In genomic region chr2:93361454-93361853, GRCm38 (mm10) we compare ENCODE assay signal across 13 mouse cellular contexts. TPM values are rescaled to one million over a fixed set of nuclear protein-coding genes. Genes with fewer than 3 reads are reported as not detected.
DNase-seq lines count a peak whose midpoint lies in the region; ATAC-seq and TF ChIP-seq lines count a peak whose summit lies in the region.
"Had no signal": no experiment of that assay in that cellular context is flagged by ENCODE, and none has a peak within 500 bp of the region (broad histone marks: within the 10 kb centered on the region; RNA-seq: fewer than 3 reads in every experiment).

No protein-coding gene starts in this region.

- no peaks in the 10 kb centered on the region for H3K27me3 ChIP-seq in liver, postnatal 0 days (ENCODE audit: insufficient read depth, low read length)
- H3K27me3 ChIP-seq in limb, embryonic 10.5 days (ENCODE audit: low read depth, poor library complexity, severe bottlenecking): no peaks in the 10 kb centered on the region
- H3K27me3 ChIP-seq in stomach, postnatal 0 days (ENCODE audit: control insufficient read depth, insufficient read depth, low read length): no peaks in the 10 kb centered on the region
- H3K27me3 ChIP-seq: heart, embryonic 13.5 days; hindbrain, embryonic 12.5 days had no signal

- no peaks in the 10 kb centered on the region for H3K9me3 ChIP-seq in liver, postnatal 0 days (ENCODE audit: low read length)
- H3K9me3 ChIP-seq in limb, embryonic 10.5 days (replicated peaks): no peaks in the 10 kb centered on the region
- no peaks in the 10 kb centered on the region for H3K9me3 ChIP-seq in stomach, postnatal 0 days (ENCODE audit: control insufficient read depth, low read length)
- H3K9me3 ChIP-seq: heart, embryonic 13.5 days; hindbrain, embryonic 12.5 days had no signal

- no peak overlapping the region for H3K9ac ChIP-seq in liver, postnatal 0 days (replicated peaks)
- H3K9ac ChIP-seq in stomach, postnatal 0 days (ENCODE audit: low read length): no peak overlapping the region
- H3K9ac ChIP-seq: heart, embryonic 13.5 days; hindbrain, embryonic 12.5 days had no signal

- DNase-seq in liver: peak; percentile 63
- no peak for DNase-seq in liver, postnatal 0 days
- DNase-seq in embryo, embryonic 10.5 days (ENCODE audit: low spot score): peak; percentile 72
- peak; percentile 56 for DNase-seq in limb, embryonic 10.5 days (ENCODE audit: low spot score)
- peak; percentile 60 for DNase-seq in stomach, postnatal 0 days (ENCODE audit: low spot score)
- DNase-seq in cerebellum, adult 18-20 months: no peak
- no peak for DNase-seq in right cerebral cortex, postnatal 36 days (ENCODE audit: low spot score in 2 of 2)
- DNase-seq in adrenal gland, postnatal 4 days (ENCODE audit: low spot score in 2 of 2): no peak
- DNase-seq: cerebellum, adult 9-11 months; lung, postnatal 10 days had no signal

- WGBS in liver, postnatal 0 days (ENCODE audit: insufficient replicate concordance): 36% methylated on average over 5 of the region's 5 CpGs
- WGBS in limb, embryonic 10.5 days: 8% methylated on average over 5 of the region's 5 CpGs
- 22% methylated on average over 5 of the region's 5 CpGs for WGBS in stomach, postnatal 0 days

- H3K4me1 ChIP-seq in liver, postnatal 0 days (ENCODE audit: insufficient read depth): no peaks in the 10 kb centered on the region
- H3K4me1 ChIP-seq in limb, embryonic 10.5 days: peaks cover 31% of the 10 kb centered on the region
- H3K4me1 ChIP-seq in stomach, postnatal 0 days (replicated peaks; ENCODE audit: control insufficient read depth, insufficient read depth): no peaks in the 10 kb centered on the region

- no peak overlapping the region for H3K4me3 ChIP-seq in liver, postnatal 0 days (ENCODE audit: low read depth, low read length)
- H3K4me3 ChIP-seq in limb, embryonic 10.5 days: no peak overlapping the region
- H3K4me3 ChIP-seq in stomach, postnatal 0 days (ENCODE audit: low read depth, low read length): no peak overlapping the region
- H3K4me3 ChIP-seq: heart, embryonic 13.5 days; hindbrain, embryonic 12.5 days had no signal

- no peak for ATAC-seq in liver, postnatal 0 days
- peak; percentile 57; the same call in 1 of the 2 replicates for ATAC-seq in stomach, postnatal 0 days (ENCODE audit: low FRiP score, low TSS enrichment)
- ATAC-seq: CD4-positive, CD25-positive, alpha-beta regulatory T cell, adult 4 months had no signal

- no peak overlapping the region for H3K27ac ChIP-seq in liver, postnatal 0 days (ENCODE audit: low read depth)
- H3K27ac ChIP-seq in limb, embryonic 10.5 days: no peak overlapping the region
- H3K27ac ChIP-seq in stomach, postnatal 0 days (replicated peaks): no peak overlapping the region
- H3K27ac ChIP-seq: heart, embryonic 13.5 days; hindbrain, embryonic 12.5 days had no signal

- H3K4me2 ChIP-seq in liver, postnatal 0 days (ENCODE audit: low read depth, low read length): no peak overlapping the region
- no peak overlapping the region for H3K4me2 ChIP-seq in stomach, postnatal 0 days (replicated peaks; ENCODE audit: low read depth)
- H3K4me2 ChIP-seq: heart, embryonic 13.5 days; hindbrain, embryonic 12.5 days had no signal

- TF ChIP-seq CTCF in liver, postnatal 0 days (IDR thresholded peaks at IDR 0.05; ENCODE audit: low read depth): no peak
- TF ChIP-seq CTCF in stomach, postnatal 0 days (IDR thresholded peaks at IDR 0.05; ENCODE audit: low read depth): no peak

- no peak for TF ChIP-seq EP300 in liver, postnatal 0 days (IDR thresholded peaks at IDR 0.05; ENCODE audit: low read depth)
- TF ChIP-seq EP300 in stomach, postnatal 0 days (optimal IDR thresholded peaks at IDR 0.05): no peak

- no peaks in the 10 kb centered on the region for H3K36me3 ChIP-seq in liver, postnatal 0 days (replicated peaks; ENCODE audit: insufficient read depth, low read length)
- no peaks in the 10 kb centered on the region for H3K36me3 ChIP-seq in limb, embryonic 10.5 days
- H3K36me3 ChIP-seq in stomach, postnatal 0 days (ENCODE audit: control insufficient read depth, insufficient read depth, low read length): no peaks in the 10 kb centered on the region
- H3K36me3 ChIP-seq: heart, embryonic 13.5 days; hindbrain, embryonic 12.5 days had no signal

RNA-seq across cellular contexts. Expression of gene Tspan18, which starts 27.1 kb away (rescaled TPM):
- polyA plus RNA-seq in liver, postnatal 0 days (2015; fragmentation: Nextera tagmentation; extraction: Ambion mirVana): 2.6 and 2.8 TPM in 2 replicates
- 9.9 and 13.4 TPM in 2 replicates for polyA plus RNA-seq in limb, embryonic 10.5 days (2016; fragmentation: Nextera tagmentation; extraction: Ambion mirVana)
- 8.2 and 8.7 TPM in 2 replicates for polyA plus RNA-seq in stomach, postnatal 0 days (2015; fragmentation: Nextera tagmentation; extraction: Ambion mirVana)
- total RNA-seq in adrenal gland, postnatal 4 days (2021): 10 to 100 TPM; 94.2 to 94.6 TPM

Comparison
In these comparisons a context has a peak if more than half of its experiments do, and no peak if none do; other contexts are left out.
1. DNase-seq: peak in liver (single experiment), embryo, embryonic 10.5 days (single experiment), limb, embryonic 10.5 days (single experiment) and stomach, postnatal 0 days (single experiment); none in liver, postnatal 0 days (single experiment), cerebellum, adult 18-20 months (0 of 2), right cerebral cortex, postnatal 36 days (0 of 2) and adrenal gland, postnatal 4 days (0 of 2).